ENCODE assay signal across 14 mouse cellular contexts in the genomic region with DNA sequence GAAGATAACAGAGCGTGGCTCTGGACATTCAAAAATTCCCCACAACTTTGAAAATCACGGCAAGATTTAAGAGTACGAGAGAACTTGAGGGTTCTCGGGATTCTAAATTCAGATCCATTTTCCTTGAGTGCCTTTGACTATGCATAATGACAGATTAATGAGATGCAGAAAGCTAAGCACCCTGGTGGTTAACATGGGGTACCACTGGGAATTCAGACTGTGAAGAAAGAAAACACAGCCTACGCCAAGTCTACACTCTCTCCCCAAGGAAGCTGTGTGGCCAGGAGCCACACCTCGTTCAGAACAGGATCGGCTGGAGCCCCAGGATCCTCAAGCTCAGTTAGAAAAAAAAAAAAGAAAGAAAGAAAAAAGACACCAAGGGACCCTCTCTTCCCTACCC.
"Had no signal": no experiment of that assay in that cellular context is flagged by ENCODE, and none has a peak within 500 bp of the region (broad histone marks: within the 10 kb centered on the region; RNA-seq: fewer than 3 reads in every experiment).

No protein-coding gene starts in this region.

- H3K4me2 ChIP-seq: liver, embryonic 11.5 days; liver, embryonic 15.5 days; neural tube, embryonic 12.5 days had no signal

- ATAC-seq: lung, postnatal 0 days had no signal

- H3K9ac ChIP-seq: liver, embryonic 15.5 days; neural tube, embryonic 12.5 days had no signal

- DNase-seq: kidney, postnatal 25 days; lung, adult 2 months; lung, postnatal 36 days; midbrain, embryonic 14.5 days; retina, postnatal 1 day; right cerebral cortex, postnatal 4 days; spleen, adult 18-20 months; thymus, adult 2 months; thymus, postnatal 25 days had no signal

- H3K4me3 ChIP-seq: limb, embryonic 10.5 days; liver, embryonic 15.5 days; neural tube, embryonic 12.5 days had no signal

- H3K27me3 ChIP-seq: neural tube, embryonic 12.5 days had no signal

- H3K27ac ChIP-seq: limb, embryonic 10.5 days; liver, embryonic 15.5 days; neural tube, embryonic 12.5 days had no signal

- H3K36me3 ChIP-seq: liver, embryonic 15.5 days had no signal

- H3K9me3 ChIP-seq: liver, embryonic 15.5 days; neural tube, embryonic 12.5 days had no signal
